Mouse (Mus musculus) leukemia stem cell, adult 10-12 weeks (primary cell): ENCODE results near the gene Pax4. TPM values are rescaled to one million over a fixed set of nuclear protein-coding genes. Genes with fewer than 3 reads are reported as not detected.

Source experiments
- polyA plus RNA-seq: library from polyadenylated mRNA; stranded (reverse); fragments of >175 nt; gene quantifications from 2 replicates; pipeline ENCODE4 v1.2.3, GENCODE M21; 2012; ENCODE audit warnings: low replicate concordance

The Pax4 gene
- not detected in 2 replicates for polyA plus RNA-seq

DNA sequence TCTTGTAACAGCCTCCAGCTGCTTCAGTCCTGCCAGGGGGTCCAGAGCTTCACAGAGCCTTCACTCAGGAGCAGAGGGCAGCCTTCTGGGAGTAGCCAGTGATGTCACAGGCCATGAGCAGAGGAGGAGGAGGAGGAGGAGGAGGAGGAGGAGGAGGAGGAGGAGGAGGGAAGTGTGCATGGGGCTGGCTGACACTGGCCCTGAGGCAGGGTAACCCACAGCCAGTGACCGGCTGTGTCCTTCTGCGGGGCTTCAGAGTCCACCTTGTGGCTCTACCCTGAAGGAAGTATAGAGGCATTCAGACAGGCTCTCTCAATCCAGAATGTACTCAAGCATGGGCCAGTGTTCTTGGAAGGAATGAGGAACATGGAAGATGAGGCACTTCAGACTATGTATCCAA, at the start of gene Pax4:
TSS of gene Pax4 (minus strand) at position 101 of the 400 bp plus-strand sequence.

DNA sequence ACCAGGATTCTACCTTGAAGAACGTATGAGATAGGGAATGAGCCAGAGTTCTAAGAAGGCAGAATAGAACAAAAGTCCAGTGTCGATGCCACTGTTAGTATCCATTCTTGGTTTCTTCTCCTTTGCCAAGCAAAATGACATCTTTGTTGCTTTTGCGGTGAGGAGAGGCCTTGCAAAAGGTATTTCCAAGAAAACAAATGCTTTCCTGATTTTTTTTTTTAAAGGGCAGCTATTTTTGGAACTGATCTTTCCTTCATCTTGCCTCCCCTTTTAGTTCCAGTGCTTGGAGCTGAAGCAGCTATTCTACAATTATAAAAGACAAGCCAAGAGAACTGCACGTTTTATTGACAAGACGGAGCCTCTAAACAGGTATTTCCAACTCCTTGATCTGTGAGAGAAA, 25.7 kb upstream of the Pax4 start, which contains the start of gene Snd1:
TSS of gene Snd1 (plus strand) at position 301 of the 400 bp plus-strand sequence.

DNA sequence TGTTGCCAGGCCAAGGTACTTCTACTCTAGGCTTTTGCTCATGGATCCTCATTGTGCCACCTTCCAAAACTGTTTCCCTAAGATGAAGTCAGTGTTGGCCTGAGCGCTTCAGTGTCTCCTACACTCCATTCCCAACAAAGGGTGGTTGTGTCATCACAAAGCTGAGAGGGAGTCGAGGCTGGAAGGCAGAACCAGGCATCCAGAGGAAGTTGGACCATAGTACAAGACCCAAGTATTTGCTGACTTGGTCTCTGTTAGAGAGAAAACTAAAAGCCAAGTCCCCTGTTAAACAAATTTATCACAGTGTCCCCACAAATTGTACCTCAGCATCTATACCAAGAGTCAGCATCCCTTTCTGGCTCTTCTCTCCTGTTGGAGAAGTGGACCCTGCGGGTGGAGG, 20.9 kb downstream of the Pax4 start, which contains the start of gene Gcc1:
TSS of gene Gcc1 (minus strand) at position 101 of the 400 bp plus-strand sequence.

DNA sequence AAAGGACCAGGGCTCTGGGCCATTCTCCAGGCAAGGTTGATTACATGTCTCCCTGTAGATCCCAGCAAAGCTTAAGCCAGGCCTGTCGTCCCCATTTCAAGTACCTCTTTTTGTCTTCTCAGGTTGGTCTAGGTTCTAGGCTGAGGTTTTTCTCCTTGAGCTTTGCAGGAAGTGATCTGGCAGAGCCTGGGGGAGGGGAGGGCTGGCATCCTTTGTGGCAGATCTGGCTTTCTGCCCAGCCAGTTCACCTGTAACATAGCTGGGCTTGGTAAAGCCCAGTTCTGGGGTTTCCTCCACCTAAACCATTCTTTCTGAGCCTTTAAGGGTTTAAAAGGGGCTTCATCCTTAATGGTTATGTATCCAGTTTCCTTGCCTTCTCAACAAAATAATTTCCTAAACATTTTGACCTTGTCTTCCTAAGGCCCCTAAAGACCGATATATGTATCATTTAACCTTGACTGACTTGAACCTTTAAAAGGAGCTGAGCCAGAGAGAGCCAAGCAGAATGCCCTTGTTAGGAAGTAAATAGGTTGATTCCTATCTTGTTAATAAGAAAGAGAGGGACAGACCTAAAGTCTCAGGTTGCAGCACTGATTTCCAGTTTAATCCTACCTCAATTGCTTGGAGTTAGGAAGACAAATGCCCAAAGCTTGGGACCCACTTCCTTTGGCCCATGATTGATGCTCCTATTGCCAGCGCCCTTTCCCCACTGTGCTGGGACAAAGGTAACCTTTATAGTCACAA, 21.9 kb downstream of the Pax4 start, which contains the start of gene Fscn3:
TSS of gene Fscn3 (plus strand) at position 694 of the 744 bp plus-strand sequence.

DNA sequence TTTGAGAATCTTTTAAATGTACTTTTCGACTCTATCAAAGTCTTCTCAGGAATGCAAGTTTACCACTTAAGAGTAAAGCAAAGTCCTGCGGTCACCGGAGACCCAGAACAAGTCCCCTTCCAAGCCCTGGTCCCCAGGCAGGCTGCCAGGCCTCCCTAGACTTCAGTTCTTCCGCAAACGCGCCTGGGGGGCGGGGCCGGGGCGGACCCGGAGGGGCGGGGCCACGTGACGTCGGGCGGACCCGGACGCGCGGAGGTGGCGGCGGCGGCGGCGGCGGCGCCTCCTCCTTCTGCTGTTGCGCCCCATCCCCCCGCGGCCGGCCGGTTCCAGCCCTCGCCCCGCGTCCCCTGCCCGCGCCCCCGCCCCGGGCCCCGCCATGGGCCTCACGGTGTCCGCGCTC, 25.8 kb downstream of the Pax4 start, which contains the start of gene Arf5:
TSS of gene Arf5 (plus strand) at position 248 of the 400 bp plus-strand sequence.

DNA sequence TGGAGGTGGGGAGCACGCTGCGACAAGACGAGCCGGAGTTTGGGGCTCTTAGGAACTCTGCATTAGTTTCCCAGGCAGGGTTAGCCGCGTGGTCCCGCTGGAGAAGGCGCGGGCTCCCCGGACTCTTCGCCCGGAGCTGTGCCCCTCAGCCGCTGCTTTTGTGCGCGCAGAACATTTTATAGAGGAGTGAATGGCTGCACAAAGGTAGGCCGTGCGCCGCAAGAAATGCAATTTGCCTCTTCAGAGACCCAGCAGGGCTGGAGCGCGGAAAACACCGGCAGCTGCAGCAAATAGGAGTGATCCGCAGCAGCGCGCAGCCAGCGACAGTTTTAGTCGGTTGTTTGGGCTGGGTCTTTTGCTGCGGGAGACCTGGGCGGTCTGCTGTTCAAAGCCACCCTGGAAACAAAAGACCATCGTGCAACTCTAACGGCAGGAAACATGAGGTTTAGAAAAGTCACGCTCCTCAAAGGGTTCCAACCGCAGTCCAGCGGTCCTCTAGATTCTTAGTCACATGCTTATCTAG, 51.4 kb downstream of the Pax4 start, which contains the start of gene Zfp800:
TSS of gene Zfp800 (minus strand) at position 325 of the 523 bp plus-strand sequence.

Other genes with a start within 250 kb of the Pax4 start
- 63.5 and 107 TPM in 2 replicates for gene Zfp800, start 51.3 kb downstream of the Pax4 start, polyA plus RNA-seq
- gene Arf5, start 25.8 kb downstream of the Pax4 start, polyA plus RNA-seq, result 2,524 and 4,682 TPM in 2 replicates
- gene Fscn3, start 21.6 kb downstream of the Pax4 start, polyA plus RNA-seq, result not detected in 2 replicates
- 11.0 and 12.7 TPM in 2 replicates for gene Gcc1, start 21.0 kb downstream of the Pax4 start, polyA plus RNA-seq
- gene Snd1, start 25.8 kb upstream of the Pax4 start, polyA plus RNA-seq, result 51.0 and 110 TPM in 2 replicates